Mouse (Mus musculus): Measurements from ENCODE around the gene Ccnjl. TPM values are rescaled to one million over a fixed set of nuclear protein-coding genes. Genes with fewer than 3 reads are reported as not detected.
A peak's percentile ranks its signal among the peaks of the same experiment; 100 is the strongest.

Gene Ccnjl
- polyA plus RNA-seq, 1 experiment from 2014 or later, result 44.0 TPM

DNA sequence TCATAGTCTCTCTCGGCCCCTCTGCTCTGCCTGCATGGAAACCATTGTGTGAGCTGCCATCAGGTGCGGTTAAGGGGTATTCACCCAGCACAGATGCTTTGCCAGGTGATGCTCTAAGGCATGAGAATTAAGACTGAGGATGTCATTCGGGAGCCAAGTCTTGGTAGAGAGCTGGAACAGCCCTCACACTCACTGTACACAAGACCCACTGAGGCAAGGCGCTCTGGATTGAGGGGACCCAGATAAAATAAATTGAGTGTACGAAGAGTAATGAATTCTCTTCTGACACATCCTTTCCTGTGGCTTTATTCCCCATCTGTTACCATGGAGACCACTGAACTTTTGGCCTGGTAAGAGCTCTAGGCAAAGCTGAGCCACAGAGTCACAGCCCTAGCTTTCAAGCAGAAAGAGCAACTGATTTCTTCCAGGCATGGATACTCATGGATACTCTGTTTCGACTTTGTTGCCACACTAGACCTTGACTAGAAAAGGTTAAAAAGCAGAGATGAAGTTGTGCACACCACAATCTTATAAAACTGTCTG is 61.0 kb downstream of the Ccnjl start:
- Histone ChIP-seq H3K4me3 (ENCODE audit: low read depth, low read length) (no peak overlapping the region), H3K27me3 (ENCODE audit: control insufficient read depth, insufficient read depth, low read length) (no peaks in the 10 kb centered on the region), H3K36me3 (ENCODE audit: control insufficient read depth, insufficient read depth, low read length) (peaks cover 7% of the 10 kb centered on the region), H3K27ac (ENCODE audit: low read depth, low read length) (no peak overlapping the region), H3K4me1 (ENCODE audit: control insufficient read depth, insufficient read depth, low read length) (0 out of 2 replicates have a peak, but pooled peaks cover 7% of the 10 kb centered on the region), H3K9me3 (ENCODE audit: control insufficient read depth, low read length) (no peaks in the 10 kb centered on the region), H3K4me2 (ENCODE audit: low read depth) (no peak overlapping the region), H3K9ac (ENCODE audit: low read length) (no peak overlapping the region)
- 55% methylated on average over 6 of the region's 6 CpGs for WGBS
- DNase-seq (ENCODE audit: low spot score) (peak; percentile 34), ATAC-seq (ENCODE audit: insufficient read depth, low FRiP score, low TSS enrichment) (peak; percentile 75; the same call in 1 of the 2 replicates)

GRCm38 (mm10) chr11:43601440-43601839 is 72.9 kb downstream of the Ccnjl start, which contains the start of gene Fabp6:
TSS of gene Fabp6 (minus strand) at chr11:43601540.
- Histone ChIP-seq H3K4me2 (ENCODE audit: low read depth) (no peak within 1 kb of the TSS), H3K9me3 (ENCODE audit: control insufficient read depth, low read length) (no peaks in the 10 kb centered on the region), H3K27me3 (ENCODE audit: control insufficient read depth, insufficient read depth, low read length) (no peaks in the 10 kb centered on the region), H3K27ac (ENCODE audit: low read depth, low read length) (no peak within 1 kb of the TSS), H3K4me1 (ENCODE audit: control insufficient read depth, insufficient read depth, low read length) (no peaks in the 10 kb centered on the region), H3K4me3 (ENCODE audit: low read depth, low read length) (no peak within 1 kb of the TSS), H3K36me3 (ENCODE audit: control insufficient read depth, insufficient read depth, low read length) (no peaks in the 10 kb centered on the region), H3K9ac (ENCODE audit: low read length) (no peak within 1 kb of the TSS)
- 89% methylated on average over 5 of the region's 5 CpGs for WGBS
- ATAC-seq (ENCODE audit: insufficient read depth, low FRiP score, low TSS enrichment), result no peak
- no peak for DNase-seq (ENCODE audit: low spot score)

DNA sequence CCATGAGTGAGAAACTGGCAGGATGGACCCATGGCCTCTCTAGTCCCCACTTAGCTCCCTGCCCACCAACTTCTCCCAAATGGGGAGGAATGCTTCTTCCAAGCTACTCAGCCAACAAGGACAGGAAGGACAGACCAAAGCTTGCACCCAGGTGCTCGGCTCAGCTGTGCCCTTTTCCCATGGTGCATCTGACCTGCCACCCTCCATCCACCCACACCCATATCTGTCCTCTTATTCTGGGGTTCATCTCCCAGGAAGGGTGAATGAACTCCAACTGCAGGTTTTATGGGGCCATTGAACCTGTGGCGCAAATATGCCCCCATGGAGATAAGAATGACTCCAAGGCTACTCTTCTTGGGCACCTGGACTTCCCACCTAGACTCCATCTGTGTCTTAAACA is 75.6 kb downstream of the Ccnjl start:
- no peaks in the 10 kb centered on the region for H3K27me3 ChIP-seq (ENCODE audit: control insufficient read depth, insufficient read depth, low read length)
- H3K9ac ChIP-seq (ENCODE audit: low read length), result no peak overlapping the region
- no peaks in the 10 kb centered on the region for H3K9me3 ChIP-seq (ENCODE audit: control insufficient read depth, low read length)
- H3K4me2 ChIP-seq (ENCODE audit: low read depth), result no peak overlapping the region
- no peak for DNase-seq (ENCODE audit: low spot score)
- no peak for ATAC-seq (ENCODE audit: insufficient read depth, low FRiP score, low TSS enrichment)
- no peak overlapping the region for H3K4me3 ChIP-seq (ENCODE audit: low read depth, low read length)
- H3K27ac ChIP-seq (ENCODE audit: low read depth, low read length), result no peak overlapping the region
- 88% methylated on average over 2 of the region's 2 CpGs for WGBS
- H3K36me3 ChIP-seq (ENCODE audit: control insufficient read depth, insufficient read depth, low read length), result no peaks in the 10 kb centered on the region
- H3K4me1 ChIP-seq (ENCODE audit: control insufficient read depth, insufficient read depth, low read length), result no peaks in the 10 kb centered on the region

GRCm38 (mm10) chr11:43604891-43605290 is 76.3 kb downstream of the Ccnjl start:
- DNase-seq (ENCODE audit: low spot score), result no peak
- no peak overlapping the region for H3K4me2 ChIP-seq (ENCODE audit: low read depth)
- H3K27ac ChIP-seq (ENCODE audit: low read depth, low read length), result no peak overlapping the region
- H3K4me3 ChIP-seq (ENCODE audit: low read depth, low read length), result no peak overlapping the region
- no peaks in the 10 kb centered on the region for H3K9me3 ChIP-seq (ENCODE audit: control insufficient read depth, low read length)
- H3K4me1 ChIP-seq (ENCODE audit: control insufficient read depth, insufficient read depth, low read length), result no peaks in the 10 kb centered on the region
- 94% methylated on average over 6 of the region's 6 CpGs for WGBS
- H3K9ac ChIP-seq (ENCODE audit: low read length), result no peak overlapping the region
- H3K36me3 ChIP-seq (ENCODE audit: control insufficient read depth, insufficient read depth, low read length), result no peaks in the 10 kb centered on the region
- ATAC-seq (ENCODE audit: insufficient read depth, low FRiP score, low TSS enrichment), result no peak
- no peaks in the 10 kb centered on the region for H3K27me3 ChIP-seq (ENCODE audit: control insufficient read depth, insufficient read depth, low read length)

DNA sequence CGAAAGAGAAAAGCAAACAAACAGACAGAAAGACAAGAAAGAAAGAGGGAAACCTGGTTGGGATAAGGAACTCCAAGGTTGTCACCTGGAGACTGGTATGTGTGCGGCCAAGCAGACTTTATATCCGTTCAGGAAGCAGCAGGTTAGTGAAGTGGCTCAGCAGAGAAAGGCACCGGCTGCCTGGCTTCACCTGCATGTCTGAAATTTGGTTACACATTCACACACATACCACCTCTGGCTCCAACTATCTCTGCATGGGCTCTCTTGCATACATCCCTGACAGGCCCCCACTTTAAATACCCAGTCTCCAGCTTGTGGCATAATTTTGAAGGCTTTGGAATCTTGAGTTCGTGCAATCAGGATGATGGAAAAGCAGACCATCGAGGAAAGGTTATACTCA is 77.3 kb downstream of the Ccnjl start:
- H3K4me1 ChIP-seq (ENCODE audit: control insufficient read depth, insufficient read depth, low read length), result no peaks in the 10 kb centered on the region
- no peaks in the 10 kb centered on the region for H3K27me3 ChIP-seq (ENCODE audit: control insufficient read depth, insufficient read depth, low read length)
- 84% methylated on average over 6 of the region's 6 CpGs for WGBS
- H3K9me3 ChIP-seq (ENCODE audit: control insufficient read depth, low read length), result no peaks in the 10 kb centered on the region
- no peak overlapping the region for H3K4me2 ChIP-seq (ENCODE audit: low read depth)
- H3K9ac ChIP-seq (ENCODE audit: low read length), result no peak overlapping the region
- ATAC-seq (ENCODE audit: insufficient read depth, low FRiP score, low TSS enrichment) (no peak), DNase-seq (ENCODE audit: low spot score) (no peak)
- no peak overlapping the region for H3K27ac ChIP-seq (ENCODE audit: low read depth, low read length)
- H3K36me3 ChIP-seq (ENCODE audit: control insufficient read depth, insufficient read depth, low read length), result no peaks in the 10 kb centered on the region
- H3K4me3 ChIP-seq (ENCODE audit: low read depth, low read length), result no peak overlapping the region

DNA sequence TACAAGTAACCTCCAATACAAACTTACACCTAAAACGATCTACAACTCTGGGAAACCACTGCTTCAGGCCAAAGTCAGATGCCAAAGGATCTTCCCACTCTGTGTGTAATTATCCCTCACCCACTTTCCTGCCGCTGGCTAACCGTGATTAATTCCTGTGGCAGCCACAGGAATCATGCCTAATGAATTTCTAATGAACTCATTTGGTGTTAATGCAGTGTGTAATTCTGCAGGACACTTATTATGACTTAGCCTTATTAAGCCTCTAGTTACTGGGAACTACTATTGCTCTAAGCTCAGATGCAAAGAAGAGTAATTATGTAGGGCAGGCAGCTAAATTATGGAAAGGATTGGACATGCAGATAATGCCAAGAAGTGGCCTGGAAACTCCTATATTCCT is 79.9 kb downstream of the Ccnjl start:
- H3K36me3 ChIP-seq (ENCODE audit: control insufficient read depth, insufficient read depth, low read length), result no peaks in the 10 kb centered on the region
- no peak overlapping the region for H3K27ac ChIP-seq (ENCODE audit: low read depth, low read length)
- no peak overlapping the region for H3K4me3 ChIP-seq (ENCODE audit: low read depth, low read length)
- ATAC-seq (ENCODE audit: insufficient read depth, low FRiP score, low TSS enrichment), result no peak
- no peak overlapping the region for H3K9ac ChIP-seq (ENCODE audit: low read length)
- no peaks in the 10 kb centered on the region for H3K27me3 ChIP-seq (ENCODE audit: control insufficient read depth, insufficient read depth, low read length)
- no peak for DNase-seq (ENCODE audit: low spot score)
- no peaks in the 10 kb centered on the region for H3K9me3 ChIP-seq (ENCODE audit: control insufficient read depth, low read length)
- H3K4me2 ChIP-seq (ENCODE audit: low read depth), result no peak overlapping the region
- H3K4me1 ChIP-seq (ENCODE audit: control insufficient read depth, insufficient read depth, low read length), result 0 out of 2 replicates have a peak, but pooled peaks cover 3% of the 10 kb centered on the region
- WGBS, result 70% methylated on average over 3 of the region's 3 CpGs

DNA sequence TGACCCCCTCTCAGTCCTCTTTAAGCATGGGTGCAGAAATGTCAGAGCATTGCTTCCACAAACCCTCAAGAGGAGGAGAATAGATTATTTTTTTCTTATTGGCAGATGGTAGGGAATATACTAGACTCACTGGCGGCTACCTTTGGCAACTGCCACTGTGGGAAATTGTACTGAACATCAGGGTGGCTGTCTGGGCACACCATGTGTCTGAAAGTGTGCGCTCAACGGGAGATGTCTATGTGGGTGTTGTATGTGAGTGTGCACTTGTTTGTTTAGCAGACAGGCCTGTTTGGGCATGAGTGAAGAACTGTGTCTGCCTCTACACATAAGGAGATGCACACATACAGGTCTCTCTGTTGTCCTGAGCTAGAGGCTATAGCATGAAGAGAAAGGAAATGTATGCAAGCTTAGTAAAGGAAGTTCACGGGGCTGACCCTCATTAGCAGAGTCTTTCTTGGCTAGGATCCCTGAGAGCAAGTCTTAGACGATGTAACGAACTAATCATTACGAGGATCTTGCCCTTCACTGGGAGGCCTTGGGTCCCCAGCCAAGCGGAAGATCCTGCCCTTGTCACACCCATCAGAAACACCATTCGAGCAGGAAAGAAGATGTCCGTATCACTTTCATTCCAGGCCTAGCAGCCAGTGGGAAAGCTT is 81.5 kb downstream of the Ccnjl start:
- WGBS, result 91% methylated on average over 10 of the region's 10 CpGs

DNA sequence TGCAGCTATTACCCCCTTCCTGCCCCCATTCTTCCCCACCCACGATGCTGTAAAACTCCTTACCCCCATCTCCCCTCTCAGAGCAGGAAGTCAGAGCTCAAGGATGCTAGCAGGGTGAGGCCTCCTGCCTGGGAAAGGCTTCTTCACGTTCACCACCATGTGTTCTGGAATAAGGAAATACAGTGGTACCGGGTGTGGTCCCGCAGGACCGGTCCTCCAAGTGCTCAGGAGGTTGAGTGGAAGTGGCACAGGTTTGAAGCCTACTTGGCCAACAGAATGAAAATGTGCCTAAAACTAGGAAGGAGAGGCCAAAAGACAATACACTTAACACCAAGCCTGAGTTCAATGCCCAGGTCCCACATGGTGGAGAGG is 82.1 kb downstream of the Ccnjl start:
- DNase-seq (ENCODE audit: low spot score) (no peak), ATAC-seq (ENCODE audit: insufficient read depth, low FRiP score, low TSS enrichment) (no peak)
- 75% methylated on average over 5 of the region's 5 CpGs for whole genome bisulfite sequencing
- 0 out of 2 replicates have a peak, but pooled peaks cover 3% of the 10 kb centered on the region for H3K4me1 ChIP-seq (ENCODE audit: control insufficient read depth, insufficient read depth, low read length)
- H3K4me2 ChIP-seq (ENCODE audit: low read depth), result no peak overlapping the region
- H3K27me3 ChIP-seq (ENCODE audit: control insufficient read depth, insufficient read depth, low read length), result no peaks in the 10 kb centered on the region
- no peak overlapping the region for H3K9ac ChIP-seq (ENCODE audit: low read length)
- no peaks in the 10 kb centered on the region for H3K9me3 ChIP-seq (ENCODE audit: control insufficient read depth, low read length)
- no peak overlapping the region for H3K27ac ChIP-seq (ENCODE audit: low read depth, low read length)
- H3K36me3 ChIP-seq (ENCODE audit: control insufficient read depth, insufficient read depth, low read length), result no peaks in the 10 kb centered on the region
- no peak overlapping the region for H3K4me3 ChIP-seq (ENCODE audit: low read depth, low read length)

More for the DNA sequence above, 81.5 kb downstream of the Ccnjl start:
- DNase-seq (ENCODE audit: low spot score), result no peak
- H3K27ac ChIP-seq (ENCODE audit: low read depth, low read length), result no peak overlapping the region
- H3K4me3 ChIP-seq (ENCODE audit: low read depth, low read length), result no peak overlapping the region
- H3K36me3 ChIP-seq (ENCODE audit: control insufficient read depth, insufficient read depth, low read length), result no peaks in the 10 kb centered on the region
- H3K4me1 ChIP-seq (ENCODE audit: control insufficient read depth, insufficient read depth, low read length), result 0 out of 2 replicates have a peak, but pooled peaks cover 3% of the 10 kb centered on the region
- no peak overlapping the region for H3K4me2 ChIP-seq (ENCODE audit: low read depth)
- no peak for ATAC-seq (ENCODE audit: insufficient read depth, low FRiP score, low TSS enrichment)
- H3K9me3 ChIP-seq (ENCODE audit: control insufficient read depth, low read length), result no peaks in the 10 kb centered on the region
- no peak overlapping the region for H3K9ac ChIP-seq (ENCODE audit: low read length)
- H3K27me3 ChIP-seq (ENCODE audit: control insufficient read depth, insufficient read depth, low read length), result no peaks in the 10 kb centered on the region
